Mouse (Mus musculus) heart, adult 2 months (tissue): ENCODE results near the gene Col1a2.

ENCODE experiments used
- CTCF ChIP-seq: fragments of 200-600 bp; IDR thresholded peaks from 2 replicates; pipeline ENCODE4 v1.8.1; 2022; ENCODE audit warnings: antibody characterized with exemption, mild to moderate bottlenecking, moderate library complexity
- EP300 ChIP-seq: fragments of 200-500 bp; IDR thresholded peaks from 2 replicates; pipeline ENCODE4 v1.6.1; 2011; ENCODE audit warnings: low read depth, low read length, control low read depth; ENCODE audit not compliant: insufficient read depth
- POLR2A ChIP-seq: fragments of 200-500 bp; IDR thresholded peaks from 2 replicates; pipeline ENCODE4 v1.6.1; 2011; ENCODE audit warnings: mild to moderate bottlenecking, low read depth, low read length, control low read depth; ENCODE audit not compliant: insufficient read depth

DNA sequence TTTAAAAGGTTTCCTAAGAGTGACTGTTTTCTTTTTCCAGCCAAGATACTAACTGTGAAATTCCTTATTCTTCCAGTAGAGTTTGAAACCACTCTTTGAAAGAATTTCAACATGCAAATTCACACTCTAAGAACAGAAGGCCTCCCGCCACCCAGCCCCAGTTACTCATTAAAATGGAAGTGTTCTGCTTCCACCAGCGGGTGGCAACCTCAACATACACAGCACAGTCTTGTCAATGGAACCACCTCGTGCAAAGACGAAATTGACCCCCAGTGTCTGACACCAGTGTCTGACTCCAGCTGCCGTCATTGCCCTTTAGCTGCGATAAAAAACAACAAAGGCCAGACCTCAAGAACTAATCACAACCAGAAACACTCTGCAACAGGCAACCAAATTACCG lies 53.1 kb downstream of the Col1a2 start:
- no peak for TF ChIP-seq EP300
- peak; percentile 67 for TF ChIP-seq CTCF
- TF ChIP-seq POLR2A = no peak
